Mouse (Mus musculus) kidney, postnatal 0 days (tissue): Measurements from ENCODE around the gene Prkar1b. TPM values are rescaled to one million over a fixed set of nuclear protein-coding genes. Genes with fewer than 3 reads are reported as not detected.
A peak's percentile ranks its signal among the peaks of the same experiment; 100 is the strongest.

Experiments used
- ATAC-seq: fragments of 200-750 bp; cut with Nextera tagmentation; replicated peaks from 2 replicates; pipeline ENCODE4 v1.8.0; 2017; ENCODE audit warnings: low read depth, moderate number of reproducible peaks, moderate TSS enrichment, moderate library complexity; ENCODE audit not compliant: low FRiP score
- DNase-seq: peaks from one replicate; pipeline ENCODE4 v3.0.0-alpha.2; 2016; ENCODE audit warnings: low spot score
- H3K27ac ChIP-seq: fragments of 300-500 bp; sonication (generic); 2 replicates; pipeline ENCODE4 v1.5.1; 2014; ENCODE audit warnings: mild to moderate bottlenecking
- H3K27me3 ChIP-seq: fragments of 300-500 bp; sonication (generic); 2 replicates; pipeline ENCODE4 v1.6.1; 2014; ENCODE audit warnings: low read length, mixed read lengths; ENCODE audit not compliant: insufficient read depth
- H3K36me3 ChIP-seq: fragments of 300-500 bp; sonication (generic); 2 replicates; pipeline ENCODE4 v1.6.1; 2014; ENCODE audit warnings: low read length, mixed read lengths; ENCODE audit not compliant: insufficient read depth
- H3K4me1 ChIP-seq: fragments of 300-500 bp; sonication (generic); replicated peaks from 2 replicates; pipeline ENCODE4 v1.6.1; 2014; ENCODE audit warnings: antibody characterized with exemption, low read length, mixed read lengths; ENCODE audit not compliant: insufficient read depth
- H3K4me2 ChIP-seq: fragments of 300-500 bp; sonication (generic); 2 replicates; pipeline ENCODE4 v1.6.1; 2014; ENCODE audit warnings: mild to moderate bottlenecking, low read length, moderate library complexity, mixed read lengths
- H3K4me3 ChIP-seq: fragments of 300-500 bp; sonication (generic); replicated peaks from 2 replicates; pipeline ENCODE4 v1.5.1; 2014; ENCODE audit warnings: low read depth, low read length
- H3K9ac ChIP-seq: fragments of 300-500 bp; sonication (generic); 2 replicates; pipeline ENCODE4 v1.6.1; 2014; ENCODE audit warnings: low read depth, low read length
- H3K9me3 ChIP-seq: fragments of 300-500 bp; sonication (generic); replicated peaks from 2 replicates; pipeline ENCODE4 v1.6.1; 2016; ENCODE audit warnings: low read length, inconsistent platforms, mixed read lengths
- CTCF ChIP-seq: IDR thresholded peaks from 2 replicates; pipeline ENCODE4 v1.5.1; 2016; ENCODE audit warnings: antibody characterized with exemption, low read depth, mild to moderate bottlenecking, moderate library complexity
- WGBS: fragments of 180-500 bp; shearing (Covaris S2); extraction: QIAGEN DNeasy Blood & Tissue Kit; methylation state at CpG from one replicate; pipeline ENCODE4 v1.1.7; 2014; 5-methylcytosine and 5-hydroxymethylcytosine counted together
- polyA plus RNA-seq: library from polyadenylated mRNA; unstranded; fragments of >200 nt; fragmentation: Nextera tagmentation; extraction: Ambion mirVana; gene quantifications from 2 replicates; pipeline ENCODE4 v1.2.1, GENCODE M21; 2015

Gene Prkar1b
- polyA plus RNA-seq, 1 experiment from 2014 or later: 19.3 TPM

DNA sequence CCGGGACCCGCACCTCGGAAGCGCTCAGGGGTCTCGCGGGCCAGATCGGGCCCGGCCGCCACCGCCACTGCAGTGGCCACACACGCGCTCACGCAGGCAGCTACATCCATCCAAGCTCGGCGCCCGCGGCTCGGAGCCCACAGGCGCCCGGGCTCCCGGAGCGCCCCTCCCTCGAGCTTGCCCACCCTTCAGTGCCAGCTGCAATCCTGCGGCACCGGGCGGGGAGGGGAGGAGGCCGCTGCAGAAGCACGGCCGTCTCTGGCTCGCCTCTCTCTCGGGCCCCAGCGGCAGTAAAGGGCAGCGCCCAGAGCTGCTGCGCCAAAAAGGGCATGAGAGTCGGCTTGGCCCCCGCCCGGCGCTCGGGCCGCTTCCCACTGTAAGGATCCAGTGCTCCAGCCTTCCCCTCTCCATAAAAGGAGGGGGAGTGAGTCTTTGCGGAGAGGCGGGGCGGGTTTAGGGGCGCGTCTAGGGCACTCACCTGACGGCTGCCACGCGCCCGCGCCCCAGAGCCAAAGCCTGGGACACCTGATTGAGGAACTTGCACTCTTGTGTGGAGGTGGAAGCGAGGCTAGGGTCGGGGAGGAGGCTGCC is 154.0 kb downstream of the Prkar1b start:
- peak overlapping the region; percentile 97 for H3K27ac ChIP-seq
- H3K4me2 ChIP-seq: peak overlapping the region; percentile 94
- WGBS: under 1% methylated on average over 41 of the region's 52 CpGs
- DNase-seq: peak; percentile 79
- no peaks in the 10 kb centered on the region for H3K36me3 ChIP-seq
- H3K4me1 ChIP-seq: peaks cover 22% of the 10 kb centered on the region
- H3K9me3 ChIP-seq: no peaks in the 10 kb centered on the region
- peak overlapping the region; percentile 91 for H3K9ac ChIP-seq
- peak; percentile 50 for ATAC-seq
- H3K27me3 ChIP-seq: 0 out of 2 replicates have a peak, but pooled peaks cover 18% of the 10 kb centered on the region
- H3K4me3 ChIP-seq: peak overlapping the region; percentile 74
- peak; percentile 26 for TF ChIP-seq CTCF

- WGBS: under 1% methylated on average over 72 of the region's 127 CpGs
- Histone ChIP-seq H3K36me3 (no peaks in the 10 kb centered on the region), H3K4me1 (peaks cover 22% of the 10 kb centered on the region), H3K4me3 (peak overlapping the region; percentile 74), H3K4me2 (peak overlapping the region; percentile 94), H3K9me3 (no peaks in the 10 kb centered on the region), H3K27me3 (0 out of 2 replicates have a peak, but pooled peaks cover 18% of the 10 kb centered on the region), H3K27ac (peak overlapping the region; percentile 97), H3K9ac (peak overlapping the region; percentile 91)
- no peak for TF ChIP-seq CTCF
- peak; percentile 81 for DNase-seq
- ATAC-seq: peak; percentile 41
These were observed 154.7 kb downstream of the Prkar1b start for GRCm38 (mm10) chr5:138994786-138995720.

GRCm38 (mm10) chr5:138994108-138994785 is 155.6 kb downstream of the Prkar1b start:
- Histone ChIP-seq H3K4me1 (peaks cover 20% of the 10 kb centered on the region), H3K27ac (peak overlapping the region; percentile 97), H3K4me2 (peak overlapping the region; percentile 94), H3K9me3 (no peaks in the 10 kb centered on the region), H3K36me3 (no peaks in the 10 kb centered on the region), H3K4me3 (peak overlapping the region; percentile 74), H3K27me3 (0 out of 2 replicates have a peak, but pooled peaks cover 18% of the 10 kb centered on the region), H3K9ac (peak overlapping the region; percentile 91)
- WGBS: under 1% methylated on average over 48 of the region's 48 CpGs
- TF ChIP-seq CTCF: no peak
- peak; percentile 25 for ATAC-seq
- peak; percentile 47 for DNase-seq

DNA sequence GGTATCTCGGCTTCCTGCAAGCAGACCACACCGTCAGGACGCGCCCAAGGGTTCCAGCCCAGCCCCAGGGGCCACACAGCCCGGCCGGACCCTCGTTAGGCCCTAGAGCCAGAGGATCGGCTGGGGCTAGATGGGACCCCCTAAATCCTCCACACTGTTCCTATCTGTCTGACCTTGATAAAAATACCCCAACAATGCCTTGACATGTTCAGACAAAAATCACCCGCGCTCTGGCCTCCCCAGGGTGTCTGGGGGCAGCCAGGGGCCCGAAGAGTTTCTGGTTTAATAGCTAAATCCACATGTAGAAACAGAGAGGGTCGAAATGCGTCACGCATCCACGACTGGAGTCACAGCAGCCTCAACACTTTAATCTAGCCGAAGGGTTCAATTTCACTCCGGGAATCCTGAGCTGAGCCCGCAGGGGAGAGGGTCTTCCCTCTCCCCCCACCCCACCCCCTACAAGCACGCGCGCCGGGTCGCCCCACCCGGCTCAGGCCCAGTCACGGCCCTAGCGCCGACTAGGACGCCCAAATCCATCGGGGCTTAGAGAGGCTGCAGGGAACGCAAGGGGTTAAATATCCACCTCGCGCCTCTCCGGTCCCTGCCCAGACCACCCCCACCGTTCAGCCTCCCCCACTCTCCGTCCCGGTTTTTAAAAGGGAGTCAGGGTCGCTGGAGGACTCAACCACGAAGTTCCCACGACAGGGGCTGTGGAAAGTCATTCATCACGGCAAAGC is 156.3 kb downstream of the Prkar1b start:
- Histone ChIP-seq H3K27ac (peak overlapping the region; percentile 97), H3K9me3 (no peaks in the 10 kb centered on the region), H3K36me3 (no peaks in the 10 kb centered on the region), H3K4me1 (peaks cover 22% of the 10 kb centered on the region), H3K4me3 (peak overlapping the region; percentile 74), H3K4me2 (peak overlapping the region; percentile 94), H3K9ac (peak overlapping the region; percentile 91), H3K27me3 (0 out of 2 replicates have a peak, but pooled peaks cover 13% of the 10 kb centered on the region)
- ATAC-seq (no peak), DNase-seq (peak; percentile 31)
- WGBS: under 1% methylated on average over 40 of the region's 40 CpGs
- TF ChIP-seq CTCF: no peak

GRCm38 (mm10) chr5:138992611-138993370 is 157.0 kb downstream of the Prkar1b start:
- 0 out of 2 replicates have a peak, but pooled peaks cover 9% of the 10 kb centered on the region for H3K27me3 ChIP-seq
- no peaks in the 10 kb centered on the region for H3K9me3 ChIP-seq
- peak overlapping the region; percentile 94 for H3K4me2 ChIP-seq
- H3K4me1 ChIP-seq: peaks cover 19% of the 10 kb centered on the region
- peak; percentile 46 for DNase-seq
- ATAC-seq: no peak
- peak overlapping the region; percentile 97 for H3K27ac ChIP-seq
- H3K36me3 ChIP-seq: no peaks in the 10 kb centered on the region
- H3K4me3 ChIP-seq: peak overlapping the region; percentile 74
- 9% methylated on average over 57 of the region's 59 CpGs for whole genome bisulfite sequencing
- peak overlapping the region; percentile 91 for H3K9ac ChIP-seq
- TF ChIP-seq CTCF: no peak
